Mouse (Mus musculus) limb, embryonic 11.5 days (tissue): ENCODE measurements at regions not wholly inside any gene's neighbourhood (a gene's known extent, or its start where the extent isn't known, plus 50 kb on each side); places are given as distances from the start of the nearest gene placed in this dataset.

Source experiments
- ATAC-seq: fragments of 200-750 bp; cut with Nextera tagmentation; 2 replicates; pipeline ENCODE4 v1.8.0; 2017; ENCODE audit warnings: low read depth; ENCODE audit not compliant: insufficient number of reproducible peaks, low FRiP score, low TSS enrichment
- DNase-seq: peaks from one replicate; pipeline ENCODE4 v3.0.0-alpha.2; 2015; ENCODE audit warnings: low spot score
- H3K27ac ChIP-seq: fragments of 300-500 bp; sonication (generic); replicated peaks from 2 replicates; pipeline ENCODE4 v1.5.1; 2014; ENCODE audit warnings: low read depth, mild to moderate bottlenecking, low read length
- H3K27me3 ChIP-seq: fragments of 300-500 bp; sonication (generic); 2 replicates; pipeline ENCODE4 v1.6.1; 2014; ENCODE audit warnings: mild to moderate bottlenecking, low read length, mixed read lengths; ENCODE audit not compliant: control insufficient read depth, insufficient read depth
- H3K36me3 ChIP-seq: fragments of 300-500 bp; sonication (generic); 2 replicates; pipeline ENCODE4 v1.6.1; 2014; ENCODE audit warnings: mild to moderate bottlenecking, low read length, moderate library complexity, mixed read lengths; ENCODE audit not compliant: control insufficient read depth, insufficient read depth
- H3K4me1 ChIP-seq: fragments of 300-500 bp; sonication (generic); 2 replicates; pipeline ENCODE4 v1.6.1; 2014; ENCODE audit warnings: low read length, mixed read lengths; ENCODE audit not compliant: control insufficient read depth, insufficient read depth
- H3K4me2 ChIP-seq: fragments of 300-500 bp; sonication (generic); 2 replicates; pipeline ENCODE4 v1.6.1; 2014; ENCODE audit warnings: low read depth, mild to moderate bottlenecking, moderate library complexity; ENCODE audit not compliant: severe bottlenecking
- H3K4me3 ChIP-seq: fragments of 300-500 bp; sonication (generic); 2 replicates; pipeline ENCODE4 v1.5.1; 2014; ENCODE audit warnings: low read depth, low read length
- H3K9ac ChIP-seq: fragments of 300-500 bp; sonication (generic); 2 replicates; pipeline ENCODE4 v1.6.1; 2014; ENCODE audit warnings: mild to moderate bottlenecking, low read length
- H3K9me3 ChIP-seq: fragments of 300-500 bp; sonication (generic); 2 replicates; pipeline ENCODE4 v1.6.1; 2016; ENCODE audit warnings: low read length; ENCODE audit not compliant: control insufficient read depth
- WGBS: fragments of 180-500 bp; shearing (Covaris S2); extraction: QIAGEN DNeasy Blood & Tissue Kit; methylation state at CpG from one replicate; pipeline ENCODE4 v1.1.7; 2014; 5-methylcytosine and 5-hydroxymethylcytosine counted together

GRCm38 (mm10) chr4:106083546-106083945 is 232.5 kb upstream of the Usp24 start:
- H3K36me3 ChIP-seq = no peaks in the 10 kb centered on the region
- no peaks in the 10 kb centered on the region for H3K4me1 ChIP-seq
- ATAC-seq (no peak), DNase-seq (no peak)
- H3K27me3 ChIP-seq = no peaks in the 10 kb centered on the region
- H3K4me2 ChIP-seq = no peak overlapping the region
- H3K4me3 ChIP-seq = no peak overlapping the region
- no peak overlapping the region for H3K9ac ChIP-seq
- no peaks in the 10 kb centered on the region for H3K9me3 ChIP-seq
- no peak overlapping the region for H3K27ac ChIP-seq

DNA sequence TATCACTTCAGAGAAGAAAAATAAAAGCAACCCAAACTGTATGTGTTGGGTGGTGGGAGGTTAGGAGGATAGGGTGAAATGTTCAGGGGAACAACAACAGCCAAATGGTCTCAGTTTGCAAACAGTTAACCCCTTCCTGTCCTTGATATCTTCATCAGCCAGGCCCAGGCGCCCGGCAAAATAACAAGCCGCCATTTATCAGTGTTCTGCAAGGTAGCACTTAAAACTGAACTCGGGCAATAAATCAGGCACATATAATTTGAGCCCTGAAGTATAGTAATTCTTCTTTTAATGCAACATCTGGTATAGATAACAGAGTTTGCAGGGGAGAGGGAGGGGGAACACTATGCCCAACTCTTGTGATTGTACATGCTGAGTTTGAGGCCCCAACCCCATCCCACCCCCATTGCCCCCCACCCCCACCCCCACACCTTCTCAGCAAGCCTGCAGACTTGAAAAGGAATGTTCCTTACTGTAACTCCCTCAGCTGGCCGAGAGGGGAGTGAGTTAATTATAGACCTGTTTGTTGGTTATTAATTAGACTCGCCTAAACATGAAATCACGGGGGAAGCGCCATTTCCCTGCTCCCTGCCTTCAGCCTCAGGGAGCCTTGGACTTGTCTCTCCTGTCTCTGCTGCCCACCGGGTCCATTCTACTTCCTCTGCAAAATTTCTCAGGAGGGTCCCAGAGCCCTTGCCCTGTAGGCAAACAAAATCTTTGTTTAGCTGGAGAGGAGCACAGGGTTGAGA is 223.9 kb upstream of the Usp24 start:
- DNase-seq (peak; percentile 76), ATAC-seq (peak; percentile 91)
- no peaks in the 10 kb centered on the region for H3K27me3 ChIP-seq
- H3K9me3 ChIP-seq = no peaks in the 10 kb centered on the region
- H3K9ac ChIP-seq = no peak overlapping the region; the same call in 1 of the 2 replicates
- H3K4me2 ChIP-seq = no peak overlapping the region
- H3K4me1 ChIP-seq = peaks cover 14% of the 10 kb centered on the region
- H3K36me3 ChIP-seq = no peaks in the 10 kb centered on the region
- 2% methylated on average over 9 of the region's 9 CpGs for WGBS
- H3K27ac ChIP-seq = peak overlapping the region; percentile 76
- H3K4me3 ChIP-seq = no peak overlapping the region

- ATAC-seq = no peak
- Histone ChIP-seq H3K4me3 (no peak overlapping the region), H3K4me1 (peaks cover 14% of the 10 kb centered on the region), H3K36me3 (no peaks in the 10 kb centered on the region), H3K9me3 (no peaks in the 10 kb centered on the region), H3K27me3 (no peaks in the 10 kb centered on the region), H3K4me2 (no peak overlapping the region), H3K27ac (peak overlapping the region; percentile 76), H3K9ac (no peak overlapping the region; the same call in 1 of the 2 replicates)
- 36% methylated on average over 6 of the region's 6 CpGs for WGBS
- no peak for DNase-seq
Observed at GRCm38 (mm10) chr4:106092676-106093070, 223.3 kb upstream of the Usp24 start.

DNA sequence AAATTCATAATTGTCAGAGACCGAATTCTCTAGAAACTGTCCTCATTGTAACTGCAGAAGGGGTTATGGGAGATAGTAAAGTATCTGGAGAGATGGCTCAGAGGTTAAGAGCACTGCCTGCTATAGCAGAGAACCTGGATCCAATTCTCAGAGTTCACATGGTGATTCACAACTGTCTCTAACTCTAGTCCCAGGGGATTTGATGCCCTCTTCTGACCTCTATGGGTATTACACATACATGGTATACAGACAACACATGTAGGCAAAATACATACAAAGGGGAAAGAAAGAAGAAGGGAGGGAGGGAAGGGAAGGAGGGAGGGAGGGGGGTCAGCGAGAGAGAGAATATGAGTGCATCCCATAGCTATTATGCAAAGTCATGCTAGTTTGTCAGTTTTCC is 222.8 kb upstream of the Usp24 start:
- Histone ChIP-seq H3K36me3 (no peaks in the 10 kb centered on the region), H3K4me3 (no peak overlapping the region), H3K27ac (no peak overlapping the region), H3K9me3 (no peaks in the 10 kb centered on the region), H3K9ac (no peak overlapping the region), H3K4me2 (no peak overlapping the region), H3K4me1 (peaks cover 14% of the 10 kb centered on the region), H3K27me3 (no peaks in the 10 kb centered on the region)
- no peak for DNase-seq
- 67% methylated on average over 2 of the region's 2 CpGs for WGBS
- ATAC-seq = no peak

GRCm38 (mm10) chr4:106094882-106095556 is 221.0 kb upstream of the Usp24 start:
- Histone ChIP-seq H3K4me1 (peaks cover 18% of the 10 kb centered on the region), H3K36me3 (no peaks in the 10 kb centered on the region), H3K4me3 (no peak overlapping the region), H3K4me2 (no peak overlapping the region), H3K27me3 (no peaks in the 10 kb centered on the region), H3K27ac (peak overlapping the region; percentile 22; the same call in 1 of the 2 replicates), H3K9ac (no peak overlapping the region), H3K9me3 (no peaks in the 10 kb centered on the region)
- ATAC-seq (no peak), DNase-seq (no peak)
- 73% methylated on average over 11 of the region's 11 CpGs for WGBS

- Histone ChIP-seq H3K27ac (0 out of 2 replicates have a peak overlapping the region, but pooled peaks have one; percentile 5), H3K9ac (no peak overlapping the region), H3K36me3 (no peaks in the 10 kb centered on the region), H3K4me3 (no peak overlapping the region), H3K27me3 (no peaks in the 10 kb centered on the region), H3K4me1 (peaks cover 29% of the 10 kb centered on the region), H3K4me2 (no peak overlapping the region), H3K9me3 (no peaks in the 10 kb centered on the region)
- peak; percentile 41 for DNase-seq
- ATAC-seq = no peak
- 14% methylated on average over 3 of the region's 3 CpGs for WGBS
Observed at GRCm38 (mm10) chr4:106096130-106096529, 219.9 kb upstream of the Usp24 start.

DNA sequence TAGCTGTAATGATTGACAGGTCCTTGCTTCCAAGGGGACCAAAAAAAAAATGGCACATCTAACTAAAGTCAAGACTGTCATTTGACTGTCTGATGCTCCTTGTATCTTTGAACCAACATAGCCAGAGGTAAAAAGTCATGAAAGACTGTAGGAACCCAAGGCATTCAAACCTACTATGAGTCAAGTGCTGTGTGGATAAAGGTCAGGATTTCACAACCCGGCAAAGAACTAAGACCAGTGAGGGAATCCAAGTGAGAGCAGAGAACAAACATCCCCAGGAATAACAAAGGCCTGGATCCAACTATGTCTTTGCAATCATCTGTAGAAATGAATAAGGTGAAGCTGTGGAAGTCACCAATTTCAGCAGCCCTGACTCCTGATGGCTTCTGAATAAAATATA is 218.2 kb upstream of the Usp24 start:
- WGBS = 91% methylated on average over 1 of the region's 1 CpGs

DNA sequence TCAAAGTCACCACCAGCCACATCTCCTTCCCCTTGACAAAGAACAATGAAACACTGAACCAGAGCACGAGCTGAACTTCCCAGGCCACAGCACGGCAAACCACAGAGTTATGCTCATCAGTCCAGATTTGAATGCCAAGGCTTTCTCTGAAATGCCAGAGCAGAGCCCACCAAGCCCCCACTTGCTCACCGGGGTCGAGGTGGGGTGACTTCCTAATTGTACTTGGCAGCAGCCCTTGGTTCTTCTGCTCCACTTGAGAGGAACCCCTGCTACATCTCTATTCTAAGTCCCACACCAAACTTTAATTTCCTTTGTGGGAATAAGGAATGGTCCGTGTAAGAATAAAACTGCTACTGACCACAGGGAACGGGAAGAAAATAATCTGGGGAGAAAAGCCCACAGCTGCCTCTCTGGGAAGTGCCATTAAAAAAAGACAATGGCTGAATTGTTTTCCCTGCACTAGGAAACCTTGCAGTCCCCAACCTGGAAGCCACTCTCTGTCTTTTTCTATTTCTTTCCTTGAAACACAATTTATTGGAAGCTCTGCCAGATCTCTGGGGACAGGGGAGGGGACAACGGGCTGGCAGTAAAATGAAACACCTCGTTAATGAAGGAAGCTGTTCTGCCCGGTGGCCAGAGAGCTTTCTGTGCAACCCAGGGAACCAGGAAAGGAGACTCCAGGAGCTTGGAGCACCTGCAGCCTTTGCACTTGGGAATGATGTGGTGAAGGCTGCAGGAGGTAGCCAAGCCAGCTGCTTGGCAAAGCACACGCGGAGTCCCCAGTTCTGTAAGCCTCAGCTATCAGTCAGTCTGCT is 215.6 kb upstream of the Usp24 start:
- 26% methylated on average over 11 of the region's 11 CpGs for WGBS
- Histone ChIP-seq H3K9ac (peak overlapping the region; percentile 36; the same call in 1 of the 2 replicates), H3K4me2 (no peak overlapping the region), H3K27ac (peak overlapping the region; percentile 93), H3K4me3 (no peak overlapping the region), H3K36me3 (no peaks in the 10 kb centered on the region), H3K4me1 (peaks cover 48% of the 10 kb centered on the region), H3K27me3 (no peaks in the 10 kb centered on the region), H3K9me3 (no peaks in the 10 kb centered on the region)
- DNase-seq (peak; percentile 70), ATAC-seq (peak; percentile 29; the same call in 1 of the 2 replicates)

More for the DNA sequence above, 218.2 kb upstream of the Usp24 start:
- Histone ChIP-seq H3K9me3 (no peaks in the 10 kb centered on the region), H3K4me1 (peaks cover 39% of the 10 kb centered on the region), H3K4me3 (no peak overlapping the region), H3K4me2 (no peak overlapping the region), H3K9ac (no peak overlapping the region), H3K27me3 (no peaks in the 10 kb centered on the region), H3K27ac (no peak overlapping the region), H3K36me3 (no peaks in the 10 kb centered on the region)
- ATAC-seq = no peak
- DNase-seq = no peak
